Mouse (Mus musculus) forebrain, embryonic 10.5 days (tissue): Measurements from ENCODE around the gene Cul4b. TPM values are rescaled to one million over a fixed set of nuclear protein-coding genes. Genes with fewer than 3 reads are reported as not detected.
"Not testable (repeated sequence)": the region's sequence is repeated elsewhere in the genome, so short reads cannot be mapped to it uniquely, and the experiment has no call there.

Source experiments
- DNase-seq: peaks from one replicate; pipeline ENCODE4 v3.0.0-alpha.2; 2017; ENCODE audit warnings: low spot score; ENCODE audit errors: extremely low spot score
- H3K27ac ChIP-seq: fragments of 300-500 bp; sonication (generic); 2 replicates; pipeline ENCODE4 v1.5.1; 2016; ENCODE audit warnings: mild to moderate bottlenecking
- H3K27me3 ChIP-seq: fragments of 300-500 bp; sonication (generic); 2 replicates; pipeline ENCODE4 v1.6.1; 2016; ENCODE audit warnings: mild to moderate bottlenecking; ENCODE audit not compliant: poor library complexity, severe bottlenecking
- H3K36me3 ChIP-seq: fragments of 300-500 bp; sonication (generic); replicated peaks from 2 replicates; pipeline ENCODE4 v1.6.1; 2016; ENCODE audit warnings: mild to moderate bottlenecking, moderate library complexity
- H3K4me1 ChIP-seq: fragments of 300-500 bp; sonication (generic); 2 replicates; pipeline ENCODE4 v1.6.1; 2016
- H3K4me3 ChIP-seq: fragments of 300-500 bp; sonication (generic); 2 replicates; pipeline ENCODE4 v1.5.1; 2016; ENCODE audit warnings: mild to moderate bottlenecking, moderate library complexity
- H3K9me3 ChIP-seq: fragments of 300-500 bp; sonication (generic); 2 replicates; pipeline ENCODE4 v1.6.1; 2016; ENCODE audit warnings: mild to moderate bottlenecking, moderate library complexity
- WGBS: fragments of 180-500 bp; shearing (Covaris S2); methylation state at CpG from one replicate; pipeline ENCODE4 v1.1.7; 2016; 5-methylcytosine and 5-hydroxymethylcytosine counted together
- polyA plus RNA-seq: library from polyadenylated mRNA; unstranded; fragments of >200 nt; fragmentation: Nextera tagmentation; extraction: Ambion mirVana; gene quantifications from 2 replicates; pipeline ENCODE4 v1.2.1, GENCODE M21; 2016

Gene Cul4b
- polyA plus RNA-seq, 1 experiment from 2014 or later: 47.8 TPM

GRCm38 (mm10) chrX:38553255-38553654 is 22.7 kb downstream of the Cul4b start:
- H3K27ac ChIP-seq: no peak overlapping the region
- H3K4me1 ChIP-seq: no peaks in the 10 kb centered on the region
- H3K27me3 ChIP-seq: no peaks in the 10 kb centered on the region
- no peaks in the 10 kb centered on the region for H3K9me3 ChIP-seq
- peaks cover 39% of the 10 kb centered on the region for H3K36me3 ChIP-seq
- DNase-seq: no peak
- H3K4me3 ChIP-seq: no peak overlapping the region

GRCm38 (mm10) chrX:38514556-38514955 is 61.4 kb downstream of the Cul4b start:
- Histone ChIP-seq H3K4me3 (no peak overlapping the region), H3K4me1 (no peaks in the 10 kb centered on the region), H3K27ac (no peak overlapping the region), H3K9me3 (no peaks in the 10 kb centered on the region), H3K27me3 (no peaks in the 10 kb centered on the region), H3K36me3 (no peaks in the 10 kb centered on the region)
- 6% methylated on average over 7 of the region's 7 CpGs for WGBS
- DNase-seq: peak; percentile 16

GRCm38 (mm10) chrX:38504846-38505245 is 71.2 kb downstream of the Cul4b start:
- Histone ChIP-seq H3K4me1 (no peaks in the 10 kb centered on the region), H3K36me3 (no peaks in the 10 kb centered on the region), H3K27me3 (no peaks in the 10 kb centered on the region), H3K27ac (no peak overlapping the region), H3K4me3 (no peak overlapping the region), H3K9me3 (no peaks in the 10 kb centered on the region)
- 89% methylated on average over 14 of the region's 14 CpGs for WGBS
- no peak for DNase-seq

- H3K27me3 ChIP-seq, H3K36me3 ChIP-seq, H3K4me3 ChIP-seq, H3K4me1 ChIP-seq, H3K9me3 ChIP-seq, H3K27ac ChIP-seq, DNase-seq: not testable (repeated sequence)
- 82% methylated on average over 5 of the region's 5 CpGs for WGBS
Observed at GRCm38 (mm10) chrX:38502182-38502581, 73.8 kb downstream of the Cul4b start.

GRCm38 (mm10) chrX:38485464-38485863 is 90.5 kb downstream of the Cul4b start:
- not testable (repeated sequence) for H3K27ac ChIP-seq, H3K9me3 ChIP-seq, H3K27me3 ChIP-seq, DNase-seq, H3K36me3 ChIP-seq, H3K4me1 ChIP-seq
- H3K4me3 ChIP-seq: peak overlapping the region; percentile 18; the same call in 1 of the 2 replicates
- WGBS: 27% methylated on average over 20 of the region's 20 CpGs

Other genes with a start within 250 kb of the Cul4b start
- 59.5 and 68.4 TPM in 2 replicates for gene Lamp2, start 119.7 kb downstream of the Cul4b start, polyA plus RNA-seq
- 73.2 and 76.0 TPM in 2 replicates for gene Mcts1, start 24.4 kb upstream of the Cul4b start, polyA plus RNA-seq
- 14.7 and 16.5 TPM in 2 replicates for gene C1galt1c1, start 58.9 kb upstream of the Cul4b start, polyA plus RNA-seq
- not detected in 2 replicates for gene 6030498E09Rik, start 196.5 kb upstream of the Cul4b start, polyA plus RNA-seq